ENCODE assay signal across 9 mouse cellular contexts in genomic region chr5:73761709-73762108, GRCm38 (mm10).
DNase-seq lines count a peak whose midpoint lies in the region; ATAC-seq lines count a peak whose summit lies in the region.
"Had no signal": no experiment of that assay in that cellular context is flagged by ENCODE, and none has a peak within 500 bp of the region (broad histone marks: within the 10 kb centered on the region; RNA-seq: fewer than 3 reads in every experiment).

No protein-coding gene starts in this region.

- H3K9me3 ChIP-seq in hindbrain, embryonic 11.5 days (ENCODE audit: control insufficient read depth, low read length): no peaks in the 10 kb centered on the region

- H3K4me3 ChIP-seq in hindbrain, embryonic 11.5 days (ENCODE audit: low read depth, low read length): no peak overlapping the region

- 28% methylated on average over 8 of the region's 8 CpGs for WGBS in hindbrain, embryonic 11.5 days

- peak; percentile 99 for ATAC-seq in frontal cortex, adult (ENCODE audit: low TSS enrichment)
- no peak for ATAC-seq in hindbrain, embryonic 11.5 days (ENCODE audit: low FRiP score)

- no peak overlapping the region for H3K4me2 ChIP-seq in hindbrain, embryonic 11.5 days (replicated peaks; ENCODE audit: low read depth, low read length)

- H3K27ac ChIP-seq in hindbrain, embryonic 11.5 days (ENCODE audit: low read depth, low read length): no peak overlapping the region
- H3K27ac ChIP-seq: macrophage had no signal

- no peaks in the 10 kb centered on the region for H3K27me3 ChIP-seq in hindbrain, embryonic 11.5 days (ENCODE audit: control insufficient read depth, insufficient read depth, low read length)

- H3K36me3 ChIP-seq in hindbrain, embryonic 11.5 days (ENCODE audit: control insufficient read depth, insufficient read depth, low read length): no peaks in the 10 kb centered on the region

- no peak overlapping the region for H3K9ac ChIP-seq in hindbrain, embryonic 11.5 days (ENCODE audit: low read depth, low read length)

- DNase-seq in 3T3-L1 (ENCODE audit: low read depth, low spot score): peak; percentile 62
- DNase-seq in cerebellum, adult 18-20 months: peak; percentile 15 to 39
- DNase-seq in hindbrain, embryonic 11.5 days (ENCODE audit: low spot score): peak; percentile 69
- DNase-seq in layer of hippocampus, postnatal 10 days (ENCODE audit: low spot score in 2 of 2): peak; percentile 64 to 72
- DNase-seq in lung, postnatal 10 days: peak; percentile 78
- peak; percentile 59 for DNase-seq in right cerebral cortex, postnatal 14 days
- no peak for DNase-seq in spleen, adult 18-20 months

- H3K4me1 ChIP-seq in hindbrain, embryonic 11.5 days (replicated peaks; ENCODE audit: control insufficient read depth, insufficient read depth, low read length): no peaks in the 10 kb centered on the region

Comparison
In these comparisons a context has a peak if more than half of its experiments do, and no peak if none do; other contexts are left out.
1. DNase-seq: peak in 3T3-L1 (single experiment), cerebellum, adult 18-20 months (2 of 2), hindbrain, embryonic 11.5 days (single experiment), layer of hippocampus, postnatal 10 days (2 of 2), lung, postnatal 10 days (single experiment) and right cerebral cortex, postnatal 14 days (single experiment); none in spleen, adult 18-20 months (0 of 2).